Mouse (Mus musculus) C2C12 (cell line): Measurements from ENCODE around the gene Slc36a1.

ENCODE experiments used
- CEBPB ChIP-seq: IDR thresholded peaks from one replicate; pipeline ENCODE4 v1.6.1; 2011; ENCODE audit warnings: low read depth, mild to moderate bottlenecking, control low read depth, moderate library complexity
- CTCF ChIP-seq: IDR thresholded peaks from one replicate; pipeline ENCODE4 v1.5.1; 2011; ENCODE audit not compliant: control insufficient read depth, insufficient read depth, insufficient read length
- MAX ChIP-seq: IDR thresholded peaks from one replicate; pipeline ENCODE4 v1.6.1; 2011; ENCODE audit warnings: mild to moderate bottlenecking, control low read depth
- USF1 ChIP-seq: IDR thresholded peaks from one replicate; pipeline ENCODE4 v1.6.1; 2011; ENCODE audit warnings: low read depth, mild to moderate bottlenecking, control low read depth, moderate library complexity

GRCm38 (mm10) chr11:55209032-55209431, 4.9 kb downstream of the Slc36a1 start:
- TF ChIP-seq CEBPB (no peak), USF1 (no peak), CTCF (no peak), MAX (no peak)
